16 mouse cellular contexts compared by ENCODE assay signal in the genomic region with DNA sequence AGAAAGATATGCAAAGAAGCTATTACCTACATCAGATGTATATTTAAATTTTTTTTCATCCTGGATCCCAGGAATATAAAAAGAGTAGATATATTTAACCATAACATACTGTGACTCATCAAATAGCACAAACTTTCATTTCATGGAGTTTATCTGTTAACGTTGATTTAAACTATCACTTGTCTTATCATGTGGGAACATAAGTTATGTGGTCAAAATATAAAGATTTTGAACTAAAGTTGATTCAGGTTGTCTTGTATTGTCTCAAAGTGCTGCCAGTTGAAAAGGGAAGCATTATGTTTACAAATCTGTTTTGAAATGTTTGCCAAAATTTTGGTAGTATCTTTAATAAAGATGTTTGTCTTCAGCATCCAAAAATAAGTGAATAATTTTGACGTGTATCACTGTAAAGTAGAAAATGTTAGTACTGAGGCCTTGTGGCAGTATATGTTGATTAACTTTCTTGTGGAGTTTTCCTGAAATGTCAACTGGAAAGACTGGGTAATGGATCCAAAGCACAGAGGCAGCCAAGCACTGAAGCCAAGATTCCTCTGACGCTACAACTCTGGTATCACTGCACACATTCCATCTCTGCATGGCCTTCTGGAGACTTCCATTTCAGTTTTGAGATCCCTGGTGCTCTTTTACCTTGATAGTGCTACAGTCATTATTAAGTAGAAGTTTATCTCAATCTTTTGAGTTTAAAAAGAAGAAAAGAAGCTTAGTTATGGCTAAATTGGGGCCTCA.
DNase-seq lines count a peak whose midpoint lies in the region; ATAC-seq lines count a peak whose summit lies in the region.
"Had no signal": no experiment of that assay in that cellular context is flagged by ENCODE, and none has a peak within 500 bp of the region (broad histone marks: within the 10 kb centered on the region; RNA-seq: fewer than 3 reads in every experiment).

No protein-coding gene starts in this region.

- DNase-seq in frontal cortex, adult 2 months (ENCODE audit: extremely low spot score in 1 of 2, low spot score in 1 of 2): no peak
- peak; percentile 22 for DNase-seq in heart, adult 8-10 months (ENCODE audit: low spot score)
- DNase-seq in heart, postnatal 4 days: no peak
- peak; percentile 16 for DNase-seq in gastrocnemius, postnatal 14 days
- peak; percentile 67 for DNase-seq in skeletal muscle tissue, adult 2 months (ENCODE audit: low read depth, low spot score)
- no peak for DNase-seq in spleen, adult 12 weeks (ENCODE audit: low spot score)
- no peak for DNase-seq in layer of hippocampus, postnatal 10 days (ENCODE audit: low spot score in 2 of 2)
- DNase-seq: adrenal gland, adult 8-10 months; adrenal gland, postnatal 36 days; cerebellum, adult 8-10 months; cerebellum, postnatal 14 days; embryo, embryonic 11 days; kidney, adult 8-10 months had no signal

- intact Hi-C loops in gastrocnemius, postnatal 14 days (cut with DNase I; ENCODE audit: low total_unique reads): no loop called here

- ATAC-seq in frontal cortex, adult (ENCODE audit: low TSS enrichment): peak; percentile 36; the same call in 1 of the 2 replicates
- ATAC-seq: forebrain, embryonic 15.5 days; intestine, embryonic 16.5 days had no signal

Comparison
In these comparisons a context has a peak if more than half of its experiments do, and no peak if none do; other contexts are left out.
1. DNase-seq: peak in heart, adult 8-10 months (single experiment), gastrocnemius, postnatal 14 days (single experiment) and skeletal muscle tissue, adult 2 months (single experiment); none in frontal cortex, adult 2 months (0 of 2), heart, postnatal 4 days (single experiment), spleen, adult 12 weeks (single experiment) and layer of hippocampus, postnatal 10 days (0 of 2).